Mouse (Mus musculus): ENCODE data around the gene Ppp1r16b.

DNA sequence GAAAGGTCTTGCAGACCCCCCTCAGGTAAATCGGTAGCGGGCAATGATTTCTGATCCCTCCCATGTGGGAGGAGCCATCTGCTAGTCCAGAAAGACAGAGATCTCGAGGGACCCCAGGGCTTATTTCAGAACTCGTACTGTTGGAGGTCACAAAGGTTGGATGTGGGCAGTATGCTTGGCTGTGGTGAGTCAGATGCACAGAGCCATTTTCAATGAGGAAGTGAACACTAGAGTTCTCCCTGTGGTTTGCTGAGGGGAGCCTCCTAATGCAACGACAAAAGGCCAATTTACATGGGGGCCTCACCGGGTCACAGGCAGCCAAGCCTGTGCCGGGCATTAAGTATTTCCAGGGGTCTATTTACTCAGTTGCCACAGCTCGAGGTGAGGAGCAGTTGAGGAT is 12.7 kb downstream of the Ppp1r16b start:
- TF ChIP-seq POLR2A (IDR thresholded peaks at IDR 0.05; ENCODE audit: control insufficient read depth, extremely low read depth, insufficient read depth, low read length, poor library complexity) (no peak), CTCF (IDR thresholded peaks at IDR 0.05; ENCODE audit: borderline replicate concordance, control insufficient read depth, extremely low read depth, insufficient read depth, low read length, poor library complexity) (no peak)
